Mouse (Mus musculus): ENCODE measurements around the gene Gucy1b2. TPM values are rescaled to one million over a fixed set of nuclear protein-coding genes. Genes with fewer than 3 reads are reported as not detected.

Gucy1b2 gene
- polyA plus RNA-seq (2016; fragmentation: Nextera tagmentation; extraction: Ambion mirVana): 0.18 and 0.38 TPM in 2 replicates

DNA sequence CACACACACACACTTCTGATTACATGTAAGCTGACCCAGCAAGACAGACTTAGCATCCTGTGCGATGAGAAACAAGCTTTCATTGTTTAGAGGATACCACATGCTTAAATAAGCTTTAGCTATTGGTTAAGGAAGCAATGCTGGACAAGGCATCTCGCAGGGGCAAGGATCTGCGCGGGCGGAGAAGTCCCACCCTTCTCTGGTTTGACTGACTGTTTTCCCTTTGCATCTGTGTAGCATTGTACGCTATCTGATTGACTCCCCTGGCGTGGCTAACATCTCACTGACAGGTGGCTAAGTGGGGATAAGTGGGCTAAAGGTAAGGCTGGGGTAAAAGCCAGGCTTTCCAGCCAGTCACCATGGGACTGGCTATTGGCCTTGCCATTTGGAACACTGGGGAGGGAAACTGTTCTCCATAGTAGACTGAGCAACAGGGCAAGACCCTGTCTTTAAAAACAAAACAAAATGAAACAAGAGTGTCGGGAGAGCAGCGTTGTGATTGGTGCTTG, at the start of gene Gucy1b2:
TSS of gene Gucy1b2 (minus strand) at position 51 of the 509 bp plus-strand sequence.
- ATAC-seq (ENCODE audit: low FRiP score): no peak
- Histone ChIP-seq H3K4me3 (no peak within 1 kb of the TSS), H3K9me3 (replicated peaks) (no peaks in the 10 kb centered on the region), H3K27ac (no peak within 1 kb of the TSS), H3K4me1 (peaks cover 4% of the 10 kb centered on the region; the same call in 1 of the 2 replicates), H3K9ac (peak within 1 kb of the TSS; percentile 18; the same call in 1 of the 2 replicates), H3K4me2 (replicated peaks) (no peak within 1 kb of the TSS; the same call in 1 of the 2 replicates), H3K36me3 (no peaks in the 10 kb centered on the region), H3K27me3 (peaks cover 2% of the 10 kb centered on the region; the same call in 1 of the 2 replicates)
- WGBS: 74% methylated on average over 9 of the region's 9 CpGs

DNA sequence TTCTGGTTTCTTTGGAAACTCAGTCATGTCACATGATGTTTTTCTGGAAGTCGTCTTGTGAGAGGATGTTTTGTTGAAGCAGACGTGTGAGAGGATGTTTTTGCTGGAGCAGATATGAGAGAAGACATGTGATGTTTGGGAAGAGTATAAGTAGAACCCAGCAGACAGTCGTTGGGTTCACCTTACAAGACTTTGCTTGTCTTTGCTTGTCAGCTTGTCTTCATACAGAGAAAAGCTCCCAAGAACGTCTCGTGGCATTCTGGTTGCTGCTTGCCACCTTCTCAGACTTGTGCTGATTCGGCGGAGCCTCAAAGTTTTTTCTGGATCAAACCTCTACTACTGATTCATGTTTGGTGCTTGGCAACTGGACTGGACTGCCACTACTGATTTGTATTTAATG, 41.3 kb upstream of the Gucy1b2 start:
- no peaks in the 10 kb centered on the region for H3K4me1 ChIP-seq
- H3K27me3 ChIP-seq: no peaks in the 10 kb centered on the region
- no peak overlapping the region for H3K4me2 ChIP-seq (replicated peaks)
- H3K4me3 ChIP-seq: no peak overlapping the region
- no peak overlapping the region for H3K9ac ChIP-seq
- H3K27ac ChIP-seq: no peak overlapping the region
- no peak for ATAC-seq (ENCODE audit: low FRiP score)
- no peaks in the 10 kb centered on the region for H3K36me3 ChIP-seq
- WGBS: 79% methylated on average over 7 of the region's 7 CpGs
- H3K9me3 ChIP-seq (replicated peaks): no peaks in the 10 kb centered on the region

DNA sequence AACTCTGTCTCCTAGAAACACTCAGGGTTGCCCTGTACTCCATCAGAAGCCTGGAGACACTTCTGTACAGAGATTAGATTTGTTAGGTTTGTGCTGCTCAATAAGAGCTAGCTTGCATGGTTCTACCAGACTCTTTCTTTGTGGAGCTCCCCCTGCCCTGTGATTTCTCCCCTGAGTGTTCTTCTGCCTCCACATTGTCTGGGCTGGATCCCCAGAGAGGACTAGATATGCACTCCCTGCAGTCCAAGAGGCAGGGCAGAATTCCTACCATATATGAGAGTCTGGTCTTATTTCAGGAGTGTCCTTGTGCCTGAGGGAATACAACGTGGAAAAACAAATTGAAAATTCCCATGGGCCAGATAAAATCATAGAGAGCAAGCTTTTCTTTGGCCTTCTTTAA, 40.4 kb upstream of the Gucy1b2 start:
- no peaks in the 10 kb centered on the region for H3K36me3 ChIP-seq
- 65% methylated on average over 1 of the region's 1 CpGs for WGBS
- no peak overlapping the region for H3K4me3 ChIP-seq

DNA sequence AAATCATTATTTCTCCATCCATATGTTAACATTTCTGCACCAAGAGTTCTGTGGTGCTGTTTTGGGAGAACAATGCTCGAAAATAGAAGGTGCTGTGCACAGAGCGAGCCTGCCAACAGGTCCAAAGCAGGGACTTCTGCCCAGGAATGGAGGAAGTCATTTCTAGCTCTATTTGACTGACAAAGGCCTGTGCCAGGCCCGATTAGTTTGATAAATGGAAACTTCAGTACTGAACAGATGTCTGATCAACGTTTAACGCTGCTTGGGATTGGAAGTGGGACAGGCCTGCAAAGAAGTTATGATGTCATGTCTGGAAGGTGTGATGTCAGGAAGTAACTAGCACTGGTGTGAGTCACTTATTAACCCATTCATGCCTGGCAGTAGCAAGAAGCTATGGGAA, 37.4 kb upstream of the Gucy1b2 start:
- no peaks in the 10 kb centered on the region for H3K36me3 ChIP-seq
- no peak overlapping the region for H3K4me2 ChIP-seq (replicated peaks)
- no peaks in the 10 kb centered on the region for H3K27me3 ChIP-seq
- no peak overlapping the region for H3K9ac ChIP-seq
- 76% methylated on average over 5 of the region's 5 CpGs for WGBS
- H3K4me1 ChIP-seq: no peaks in the 10 kb centered on the region
- H3K9me3 ChIP-seq (replicated peaks): no peaks in the 10 kb centered on the region
- no peak overlapping the region for H3K4me3 ChIP-seq
- no peak for ATAC-seq (ENCODE audit: low FRiP score)
- no peak overlapping the region for H3K27ac ChIP-seq

More for the DNA sequence above, 40.4 kb upstream of the Gucy1b2 start:
- Histone ChIP-seq H3K27ac (no peak overlapping the region), H3K9me3 (replicated peaks) (no peaks in the 10 kb centered on the region), H3K9ac (no peak overlapping the region), H3K27me3 (no peaks in the 10 kb centered on the region), H3K4me1 (no peaks in the 10 kb centered on the region), H3K4me2 (replicated peaks) (no peak overlapping the region)
- ATAC-seq (ENCODE audit: low FRiP score): no peak

DNA sequence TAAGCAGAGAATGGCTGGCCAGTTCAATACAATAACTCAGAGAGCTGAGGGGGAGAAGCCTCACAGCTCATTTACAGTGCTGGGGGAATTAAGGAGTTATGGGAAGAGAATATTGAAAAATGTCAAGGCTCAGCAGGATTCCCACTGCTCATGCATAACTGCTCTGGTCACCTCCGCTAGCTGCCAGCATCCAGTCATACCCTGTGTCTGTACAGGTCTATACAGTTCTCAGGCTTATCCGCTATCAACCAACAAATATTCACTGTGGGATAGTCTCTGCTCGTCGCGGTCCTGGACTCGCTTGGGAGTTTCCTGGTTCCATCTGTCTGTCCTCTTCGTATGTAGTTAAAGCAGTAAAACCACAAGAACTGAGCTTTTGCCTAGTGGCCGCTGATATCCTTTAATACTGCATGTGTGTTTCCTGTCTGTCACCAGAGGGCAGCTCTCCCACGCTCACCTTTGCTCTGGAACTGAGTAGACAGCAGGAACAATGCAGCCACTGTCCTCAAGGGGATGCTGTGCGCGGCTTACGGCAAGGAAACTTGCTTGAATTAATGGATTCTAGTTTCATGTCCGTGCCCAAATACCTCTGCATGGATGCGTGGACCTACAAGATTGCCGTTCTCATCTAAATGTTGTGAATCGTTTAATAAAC, 36.2 kb upstream of the Gucy1b2 start:
- Histone ChIP-seq H3K9me3 (replicated peaks) (no peaks in the 10 kb centered on the region), H3K4me3 (no peak overlapping the region), H3K4me1 (no peaks in the 10 kb centered on the region), H3K27me3 (no peaks in the 10 kb centered on the region), H3K36me3 (no peaks in the 10 kb centered on the region), H3K9ac (no peak overlapping the region), H3K4me2 (replicated peaks) (no peak overlapping the region), H3K27ac (no peak overlapping the region)
- 39% methylated on average over 16 of the region's 16 CpGs for WGBS
- ATAC-seq (ENCODE audit: low FRiP score): peak; percentile 61

DNA sequence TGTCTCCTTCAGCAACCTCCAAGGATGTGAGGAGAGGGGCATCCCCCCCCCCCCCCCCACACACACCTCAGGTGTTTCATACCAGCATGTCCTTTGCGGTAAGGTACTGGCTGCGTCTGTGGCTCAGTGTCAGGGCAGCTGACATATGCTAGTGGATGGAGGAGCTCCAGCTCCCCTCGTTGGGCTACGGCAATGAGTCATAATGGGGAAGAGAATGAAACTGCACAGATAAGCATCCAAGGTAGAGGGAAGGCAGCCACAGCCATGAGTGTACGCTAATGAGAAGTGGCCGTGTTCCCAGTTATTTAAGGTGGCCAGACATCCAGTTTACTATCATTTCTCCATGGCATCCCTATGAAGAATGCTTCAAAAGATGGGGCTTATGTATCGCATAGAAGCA, 32.2 kb upstream of the Gucy1b2 start:
- Histone ChIP-seq H3K27ac (no peak overlapping the region), H3K4me1 (no peaks in the 10 kb centered on the region), H3K4me2 (replicated peaks) (no peak overlapping the region), H3K27me3 (no peaks in the 10 kb centered on the region), H3K9ac (no peak overlapping the region), H3K36me3 (no peaks in the 10 kb centered on the region), H3K4me3 (no peak overlapping the region), H3K9me3 (replicated peaks) (no peaks in the 10 kb centered on the region)
- WGBS: 96% methylated on average over 7 of the region's 7 CpGs
- no peak for ATAC-seq (ENCODE audit: low FRiP score)

DNA sequence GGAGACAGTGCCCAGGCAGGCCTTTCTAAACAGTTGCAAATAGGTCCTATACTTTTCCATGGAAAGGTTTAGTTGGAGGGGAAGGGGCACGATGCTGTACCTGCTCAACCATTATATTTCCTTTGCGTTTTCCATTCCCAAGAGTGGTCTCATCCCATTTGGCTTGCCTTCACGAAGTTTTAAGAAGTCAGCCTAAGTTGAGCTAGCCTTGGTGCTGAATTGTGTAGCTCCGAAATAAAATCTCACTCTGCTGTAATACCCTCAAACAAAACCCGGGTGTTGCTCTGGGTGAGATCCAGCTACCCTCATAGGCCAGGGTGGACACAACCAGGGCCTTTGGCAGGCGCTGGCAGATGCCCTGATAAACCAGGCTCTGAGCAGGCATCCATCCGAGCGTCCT, 25.3 kb upstream of the Gucy1b2 start:
- ATAC-seq (ENCODE audit: low FRiP score): no peak
- H3K27me3 ChIP-seq: no peaks in the 10 kb centered on the region
- H3K4me1 ChIP-seq: no peaks in the 10 kb centered on the region
- no peaks in the 10 kb centered on the region for H3K36me3 ChIP-seq
- WGBS: 52% methylated on average over 8 of the region's 8 CpGs
- no peak overlapping the region for H3K9ac ChIP-seq
- no peak overlapping the region for H3K27ac ChIP-seq
- H3K4me2 ChIP-seq (replicated peaks): no peak overlapping the region
- no peaks in the 10 kb centered on the region for H3K9me3 ChIP-seq (replicated peaks)
- no peak overlapping the region for H3K4me3 ChIP-seq

- Histone ChIP-seq H3K36me3 (no peaks in the 10 kb centered on the region), H3K4me3 (no peak overlapping the region), H3K27me3 (no peaks in the 10 kb centered on the region), H3K9me3 (replicated peaks) (no peaks in the 10 kb centered on the region), H3K27ac (no peak overlapping the region), H3K4me1 (no peaks in the 10 kb centered on the region), H3K9ac (no peak overlapping the region), H3K4me2 (replicated peaks) (no peak overlapping the region)
- no peak for ATAC-seq (ENCODE audit: low FRiP score)
- WGBS: 56% methylated on average over 6 of the region's 6 CpGs
Observed at GRCm38 (mm10) chr14:62479395-62479794, 23.3 kb upstream of the Gucy1b2 start.

DNA sequence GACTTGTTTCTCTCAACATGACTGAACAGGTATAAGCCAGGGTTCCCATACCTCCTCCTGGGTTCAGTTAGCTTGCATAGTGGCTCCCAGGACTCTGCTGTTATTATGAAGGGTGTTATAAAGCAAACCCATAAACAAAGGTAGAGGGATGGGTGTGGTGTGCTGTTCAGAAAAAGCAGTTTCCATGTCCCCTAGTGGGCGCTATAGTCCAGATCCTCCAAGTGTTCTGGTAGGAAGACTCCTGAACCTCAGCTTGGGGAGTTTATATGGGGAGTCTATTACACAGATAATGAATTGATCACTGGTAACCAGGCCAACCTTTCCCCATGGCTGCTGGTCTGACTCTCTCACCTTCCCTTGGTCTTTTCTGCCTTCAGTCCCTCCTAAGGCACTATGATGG, 18.4 kb upstream of the Gucy1b2 start:
- Histone ChIP-seq H3K27ac (no peak overlapping the region), H3K9ac (no peak overlapping the region), H3K4me3 (no peak overlapping the region), H3K36me3 (no peaks in the 10 kb centered on the region), H3K4me1 (no peaks in the 10 kb centered on the region), H3K4me2 (replicated peaks) (no peak overlapping the region), H3K9me3 (replicated peaks) (no peaks in the 10 kb centered on the region), H3K27me3 (no peaks in the 10 kb centered on the region)
- 48% methylated on average over 1 of the region's 1 CpGs for WGBS
- no peak for ATAC-seq (ENCODE audit: low FRiP score)

GRCm38 (mm10) chr14:62472061-62472460, 16.0 kb upstream of the Gucy1b2 start:
- Histone ChIP-seq H3K4me2 (replicated peaks) (no peak overlapping the region), H3K9ac (no peak overlapping the region), H3K9me3 (replicated peaks) (no peaks in the 10 kb centered on the region), H3K27ac (no peak overlapping the region), H3K4me1 (no peaks in the 10 kb centered on the region), H3K4me3 (no peak overlapping the region), H3K36me3 (no peaks in the 10 kb centered on the region), H3K27me3 (no peaks in the 10 kb centered on the region)
- no peak for ATAC-seq (ENCODE audit: low FRiP score)
- 71% methylated on average over 2 of the region's 2 CpGs for WGBS

- 88% methylated on average over 5 of the region's 5 CpGs for WGBS
Observed at GRCm38 (mm10) chr14:62468753-62469125, 12.7 kb upstream of the Gucy1b2 start.

GRCm38 (mm10) chr14:62468119-62468752, 12.1 kb upstream of the Gucy1b2 start:
- WGBS: 69% methylated on average over 6 of the region's 6 CpGs
- no peak overlapping the region for H3K4me2 ChIP-seq (replicated peaks)
- peaks cover 5% of the 10 kb centered on the region; the same call in 1 of the 2 replicates for H3K27me3 ChIP-seq
- H3K27ac ChIP-seq: no peak overlapping the region
- ATAC-seq (ENCODE audit: low FRiP score): no peak
- no peaks in the 10 kb centered on the region for H3K36me3 ChIP-seq
- H3K4me1 ChIP-seq: peaks cover 7% of the 10 kb centered on the region
- no peak overlapping the region for H3K4me3 ChIP-seq
- no peaks in the 10 kb centered on the region for H3K9me3 ChIP-seq (replicated peaks)
- H3K9ac ChIP-seq: no peak overlapping the region

More at GRCm38 (mm10) chr14:62468753-62469125, 12.7 kb upstream of the Gucy1b2 start:
- Histone ChIP-seq H3K4me3 (no peak overlapping the region), H3K4me2 (replicated peaks) (no peak overlapping the region), H3K27ac (no peak overlapping the region), H3K36me3 (no peaks in the 10 kb centered on the region), H3K27me3 (peaks cover 5% of the 10 kb centered on the region; the same call in 1 of the 2 replicates), H3K9ac (no peak overlapping the region), H3K9me3 (replicated peaks) (no peaks in the 10 kb centered on the region), H3K4me1 (peaks cover 7% of the 10 kb centered on the region)
- ATAC-seq (ENCODE audit: low FRiP score): no peak
